Mouse (Mus musculus): ENCODE results near the gene Efhd2. TPM values are rescaled to one million over a fixed set of nuclear protein-coding genes. Genes with fewer than 3 reads are reported as not detected.

Gene Efhd2
- polyA plus RNA-seq (2014; fragmentation: Nextera tagmentation; extraction: Ambion mirVana) = 58.8 and 65.0 TPM in 2 replicates

DNA sequence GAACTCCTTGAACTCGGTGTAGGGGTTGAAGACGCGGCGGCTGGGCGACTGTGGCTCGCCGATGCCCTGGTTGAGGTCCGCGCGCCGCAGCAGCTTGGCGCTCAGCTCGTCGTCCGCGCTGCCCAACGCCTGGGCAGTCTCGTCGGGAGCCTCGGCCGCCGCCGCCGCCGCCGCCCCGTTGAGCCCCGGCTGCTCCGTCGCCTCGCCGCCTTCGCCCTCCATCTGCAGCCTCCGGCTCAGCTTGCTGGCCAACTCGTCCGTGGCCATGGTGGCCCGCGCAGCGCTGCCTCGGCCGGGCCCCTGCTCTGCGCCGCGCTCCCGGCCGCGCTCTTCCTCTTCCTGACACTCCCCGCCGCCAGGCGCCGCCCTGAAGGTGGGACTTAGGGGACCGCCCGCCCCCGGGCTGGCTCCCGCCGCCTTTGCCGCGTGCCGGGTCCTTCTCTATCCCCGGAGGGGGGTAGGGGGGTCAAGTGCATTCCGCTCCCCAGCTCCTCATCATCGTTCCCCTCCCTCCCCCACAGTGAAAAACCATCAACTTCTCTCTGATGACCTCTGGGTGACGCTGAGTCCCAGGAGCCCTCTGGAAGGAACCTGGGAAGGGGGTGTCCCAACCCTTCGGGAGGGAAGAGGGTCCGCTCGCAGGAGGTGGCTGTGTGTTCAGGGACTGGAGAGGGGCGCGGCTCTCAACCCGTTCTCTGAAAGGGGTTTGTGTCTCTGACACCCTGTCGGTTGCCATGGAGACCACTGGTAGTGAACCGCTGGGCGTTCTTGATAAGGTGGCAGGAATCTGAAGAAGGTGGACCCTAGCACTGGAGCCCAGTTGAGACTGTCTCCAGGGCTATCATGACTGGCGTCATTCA is at the start of gene Efhd2:
Gene Efhd2 (minus strand): TSS at position 320 of the 860 bp plus-strand sequence.
- no peaks in the 10 kb centered on the region for H3K9me3 ChIP-seq (ENCODE audit: control insufficient read depth, low read depth, low read length)
- H3K4me2 ChIP-seq (replicated peaks; ENCODE audit: low read depth, low read length) = peak within 1 kb of the TSS; percentile 68
- H3K4me3 ChIP-seq (ENCODE audit: low read depth, low read length) = peak within 1 kb of the TSS; percentile 87
- peaks cover 6% of the 10 kb centered on the region; the same call in 1 of the 2 replicates for H3K36me3 ChIP-seq (ENCODE audit: control insufficient read depth, insufficient read depth, low read length)
- peak within 1 kb of the TSS; percentile 44; the same call in 1 of the 2 replicates for H3K27ac ChIP-seq (ENCODE audit: low read length)
- peaks cover 39% of the 10 kb centered on the region for H3K4me1 ChIP-seq (ENCODE audit: control insufficient read depth, insufficient read depth, low read length)
- under 1% methylated on average over 59 of the region's 73 CpGs for WGBS
- no peaks in the 10 kb centered on the region for H3K27me3 ChIP-seq (ENCODE audit: control insufficient read depth, insufficient read depth, low read length)
- ATAC-seq (ENCODE audit: insufficient number of reproducible peaks, insufficient read depth, low FRiP score, low read depth) = peak; percentile 86
- peak within 1 kb of the TSS; percentile 68 for H3K9ac ChIP-seq (replicated peaks; ENCODE audit: low read depth, low read length)

DNA sequence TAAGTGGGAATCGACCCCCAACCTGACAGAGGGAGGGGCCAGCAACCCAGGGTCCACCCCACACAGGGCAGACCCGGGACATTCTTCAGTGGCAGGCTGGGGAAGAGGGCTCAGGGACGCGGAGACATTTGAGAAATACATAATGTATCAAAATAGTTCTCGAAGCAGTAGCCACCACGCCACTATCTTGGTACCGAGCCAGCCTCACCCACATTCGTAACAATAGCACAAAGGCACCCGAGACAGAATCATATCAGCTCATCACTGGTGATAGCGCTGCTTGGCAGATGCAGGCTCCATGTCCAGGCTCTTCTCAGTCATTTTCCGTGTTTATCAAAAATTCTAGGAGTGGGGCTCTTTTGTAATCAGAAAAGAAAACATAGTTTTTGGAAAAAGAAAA is 49.2 kb upstream of the Efhd2 start:
- H3K27me3 ChIP-seq (ENCODE audit: control insufficient read depth, insufficient read depth, low read length) = no peaks in the 10 kb centered on the region
- H3K27ac ChIP-seq (ENCODE audit: low read length) = no peak overlapping the region
- H3K9ac ChIP-seq (replicated peaks; ENCODE audit: low read depth, low read length) = no peak overlapping the region
- H3K9me3 ChIP-seq (ENCODE audit: control insufficient read depth, low read depth, low read length) = no peaks in the 10 kb centered on the region
- WGBS = 70% methylated on average over 11 of the region's 11 CpGs
- no peak overlapping the region for H3K4me2 ChIP-seq (replicated peaks; ENCODE audit: low read depth, low read length)
- no peak for ATAC-seq (ENCODE audit: insufficient number of reproducible peaks, insufficient read depth, low FRiP score, low read depth)
- H3K36me3 ChIP-seq (ENCODE audit: control insufficient read depth, insufficient read depth, low read length) = no peaks in the 10 kb centered on the region
- H3K4me3 ChIP-seq (ENCODE audit: low read depth, low read length) = no peak overlapping the region
- peaks cover 9% of the 10 kb centered on the region for H3K4me1 ChIP-seq (ENCODE audit: control insufficient read depth, insufficient read depth, low read length)

DNA sequence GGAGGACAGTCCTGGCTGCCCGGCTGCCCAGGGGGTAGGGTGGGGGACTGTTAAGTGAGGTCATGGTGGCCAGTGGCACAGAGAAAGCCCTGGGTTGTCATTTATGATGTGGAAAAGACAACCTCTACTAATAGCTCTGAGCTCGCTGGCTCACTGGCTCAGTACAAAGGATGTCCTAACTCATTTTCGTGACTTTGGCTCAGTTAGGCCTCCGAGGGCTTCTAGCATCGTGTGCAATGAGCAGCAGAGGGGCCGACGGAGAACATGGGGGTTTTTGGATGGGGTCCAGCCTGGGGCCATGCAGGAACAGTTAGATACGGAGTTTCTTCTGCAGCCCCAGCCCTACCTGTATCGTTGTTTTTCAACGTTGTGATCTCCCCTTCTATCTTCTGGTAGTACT is 45.7 kb upstream of the Efhd2 start:
- 84% methylated on average over 10 of the region's 10 CpGs for WGBS
- H3K27ac ChIP-seq (ENCODE audit: low read length) = no peak overlapping the region

DNA sequence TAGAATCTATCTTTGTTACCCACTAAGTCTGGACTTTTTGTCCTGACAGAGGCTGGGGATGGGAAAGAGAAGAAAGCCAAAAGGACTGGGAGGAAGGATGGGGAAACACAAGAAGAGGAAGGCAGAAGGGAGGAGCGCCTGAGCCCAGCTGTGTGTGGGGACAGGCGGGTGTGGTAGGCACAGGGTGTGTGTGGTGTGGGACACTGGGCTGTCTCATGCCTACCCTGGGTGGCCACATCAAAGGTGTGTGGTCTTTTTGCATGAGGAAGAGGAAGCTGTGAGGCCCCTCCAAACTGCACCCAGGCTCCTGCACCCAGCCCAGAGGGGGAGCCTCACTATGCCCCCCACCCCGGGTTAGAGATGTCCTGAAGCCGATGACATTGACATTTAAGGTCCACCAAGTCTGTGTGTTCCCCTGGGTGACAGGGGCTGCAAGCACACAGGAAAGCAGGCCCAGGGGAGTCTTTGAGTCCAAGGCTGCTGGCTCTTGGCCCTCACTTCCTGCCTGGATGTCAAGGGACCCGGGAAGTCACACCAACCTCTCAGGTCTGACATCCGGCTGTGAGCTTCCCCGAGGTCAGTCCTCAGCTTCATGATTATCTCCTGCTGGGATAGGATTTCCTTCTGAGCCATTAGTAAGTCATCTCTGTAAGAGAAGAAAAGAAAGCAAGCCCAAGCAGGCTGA is 43.2 kb upstream of the Efhd2 start:
- H3K4me2 ChIP-seq (replicated peaks; ENCODE audit: low read depth, low read length) = no peak overlapping the region
- no peak overlapping the region for H3K4me3 ChIP-seq (ENCODE audit: low read depth, low read length)
- H3K27ac ChIP-seq (ENCODE audit: low read length) = no peak overlapping the region
- H3K9ac ChIP-seq (replicated peaks; ENCODE audit: low read depth, low read length) = no peak overlapping the region
- no peaks in the 10 kb centered on the region for H3K36me3 ChIP-seq (ENCODE audit: control insufficient read depth, insufficient read depth, low read length)
- H3K9me3 ChIP-seq (ENCODE audit: control insufficient read depth, low read depth, low read length) = no peaks in the 10 kb centered on the region
- H3K4me1 ChIP-seq (ENCODE audit: control insufficient read depth, insufficient read depth, low read length) = peaks cover 20% of the 10 kb centered on the region
- no peak for ATAC-seq (ENCODE audit: insufficient number of reproducible peaks, insufficient read depth, low FRiP score, low read depth)
- H3K27me3 ChIP-seq (ENCODE audit: control insufficient read depth, insufficient read depth, low read length) = no peaks in the 10 kb centered on the region
- 59% methylated on average over 7 of the region's 7 CpGs for WGBS

More for the DNA sequence above, 45.7 kb upstream of the Efhd2 start:
- Histone ChIP-seq H3K36me3 (ENCODE audit: control insufficient read depth, insufficient read depth, low read length) (no peaks in the 10 kb centered on the region), H3K4me1 (ENCODE audit: control insufficient read depth, insufficient read depth, low read length) (peaks cover 10% of the 10 kb centered on the region), H3K27me3 (ENCODE audit: control insufficient read depth, insufficient read depth, low read length) (no peaks in the 10 kb centered on the region), H3K4me3 (ENCODE audit: low read depth, low read length) (no peak overlapping the region), H3K4me2 (replicated peaks; ENCODE audit: low read depth, low read length) (no peak overlapping the region), H3K9ac (replicated peaks; ENCODE audit: low read depth, low read length) (no peak overlapping the region), H3K9me3 (ENCODE audit: control insufficient read depth, low read depth, low read length) (no peaks in the 10 kb centered on the region)
- no peak for ATAC-seq (ENCODE audit: insufficient number of reproducible peaks, insufficient read depth, low FRiP score, low read depth)

DNA sequence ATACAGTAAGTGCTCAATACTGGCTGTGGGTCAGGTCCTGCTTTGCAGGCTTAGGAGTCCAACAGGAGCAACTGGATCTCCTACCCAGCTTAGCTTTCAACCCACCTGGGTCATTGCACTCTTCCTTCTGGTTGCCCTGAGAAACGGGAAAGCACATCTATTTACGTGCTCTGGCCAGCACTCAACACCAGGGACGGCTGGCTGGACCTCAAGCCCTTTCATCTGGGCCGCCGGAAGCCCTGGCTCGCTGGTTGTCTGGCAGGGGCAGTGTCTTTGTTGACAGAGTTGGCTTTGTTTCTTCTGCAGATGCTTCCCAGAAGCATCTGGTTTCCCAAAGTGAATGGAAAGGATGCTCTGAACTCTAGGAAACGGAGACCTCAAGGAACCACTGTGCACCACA is 39.3 kb upstream of the Efhd2 start:
- Histone ChIP-seq H3K4me1 (ENCODE audit: control insufficient read depth, insufficient read depth, low read length) (peaks cover 14% of the 10 kb centered on the region; the same call in 1 of the 2 replicates), H3K9ac (replicated peaks; ENCODE audit: low read depth, low read length) (no peak overlapping the region), H3K27ac (ENCODE audit: low read length) (0 out of 2 replicates have a peak overlapping the region, but pooled peaks have one; percentile 35), H3K4me3 (ENCODE audit: low read depth, low read length) (no peak overlapping the region), H3K4me2 (replicated peaks; ENCODE audit: low read depth, low read length) (no peak overlapping the region), H3K36me3 (ENCODE audit: control insufficient read depth, insufficient read depth, low read length) (no peaks in the 10 kb centered on the region), H3K27me3 (ENCODE audit: control insufficient read depth, insufficient read depth, low read length) (no peaks in the 10 kb centered on the region), H3K9me3 (ENCODE audit: control insufficient read depth, low read depth, low read length) (no peaks in the 10 kb centered on the region)
- no peak for ATAC-seq (ENCODE audit: insufficient number of reproducible peaks, insufficient read depth, low FRiP score, low read depth)
- WGBS = 46% methylated on average over 7 of the region's 7 CpGs

DNA sequence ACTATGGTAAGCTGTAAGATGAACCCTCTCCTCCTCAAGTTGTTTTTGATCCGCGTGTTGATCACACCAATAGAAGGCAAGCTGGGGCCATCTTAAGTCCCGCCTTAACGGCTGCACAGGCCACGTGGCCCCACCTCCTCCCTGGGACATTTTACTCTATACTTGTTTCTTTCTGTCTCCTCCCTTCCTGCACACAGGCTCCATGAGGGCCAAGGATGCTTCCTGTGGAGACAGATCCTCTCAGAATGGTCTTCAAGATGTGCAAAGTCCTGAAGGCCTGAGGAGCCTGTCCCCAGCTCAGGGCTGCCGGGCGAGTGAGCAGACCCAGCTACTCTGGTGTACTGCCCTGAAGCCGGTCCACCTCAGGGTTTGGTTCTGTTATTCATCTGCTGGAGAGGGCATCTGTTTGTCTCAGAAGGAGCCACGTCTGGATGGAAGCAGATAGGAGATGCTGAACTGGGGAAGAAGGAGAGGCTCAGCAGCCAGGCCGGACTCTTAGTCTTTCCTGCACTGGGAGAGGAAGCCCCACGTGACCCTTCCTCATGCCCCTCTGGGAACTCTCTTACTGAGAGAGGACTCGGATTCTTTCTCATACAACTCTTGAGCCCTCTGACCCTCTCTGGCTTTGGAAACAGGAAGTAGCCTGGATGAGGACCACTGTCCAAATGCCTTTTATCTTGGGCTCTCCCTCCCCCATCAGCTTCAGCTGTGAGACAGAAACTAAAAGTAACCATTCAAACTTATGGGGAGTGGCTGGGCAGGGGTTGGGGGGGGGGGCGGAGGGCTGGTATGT is 38.7 kb upstream of the Efhd2 start:
- WGBS = 67% methylated on average over 13 of the region's 13 CpGs
- H3K36me3 ChIP-seq (ENCODE audit: control insufficient read depth, insufficient read depth, low read length) = no peaks in the 10 kb centered on the region
- H3K4me2 ChIP-seq (replicated peaks; ENCODE audit: low read depth, low read length) = no peak overlapping the region
- peak; percentile 35; the same call in 1 of the 2 replicates for ATAC-seq (ENCODE audit: insufficient number of reproducible peaks, insufficient read depth, low FRiP score, low read depth)
- no peaks in the 10 kb centered on the region for H3K9me3 ChIP-seq (ENCODE audit: control insufficient read depth, low read depth, low read length)
- H3K4me3 ChIP-seq (ENCODE audit: low read depth, low read length) = no peak overlapping the region
- H3K27ac ChIP-seq (ENCODE audit: low read length) = peak overlapping the region; percentile 76
- no peak overlapping the region for H3K9ac ChIP-seq (replicated peaks; ENCODE audit: low read depth, low read length)
- H3K4me1 ChIP-seq (ENCODE audit: control insufficient read depth, insufficient read depth, low read length) = peaks cover 14% of the 10 kb centered on the region; the same call in 1 of the 2 replicates
- H3K27me3 ChIP-seq (ENCODE audit: control insufficient read depth, insufficient read depth, low read length) = no peaks in the 10 kb centered on the region

DNA sequence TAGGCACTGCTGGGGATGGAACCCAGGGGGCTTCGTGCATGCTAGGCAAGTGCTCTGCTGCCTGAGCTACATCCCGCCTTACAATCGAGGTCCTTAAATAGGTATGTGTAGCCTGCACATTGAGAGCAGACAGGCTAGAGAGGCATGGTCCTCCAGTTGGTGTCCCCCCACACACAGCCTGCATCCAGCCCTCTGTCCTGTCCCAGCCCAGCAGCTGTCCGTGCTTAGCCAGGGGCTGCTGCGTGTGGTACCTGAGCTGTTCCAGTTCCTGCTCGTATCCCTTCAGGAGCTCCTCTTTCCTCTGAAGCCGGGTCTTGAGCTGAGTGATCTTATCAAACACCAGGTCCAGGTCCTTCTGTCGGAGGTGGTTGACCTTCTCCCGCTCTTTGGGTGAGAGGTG is 30.0 kb upstream of the Efhd2 start:
- H3K9ac ChIP-seq (replicated peaks; ENCODE audit: low read depth, low read length) = no peak overlapping the region
- H3K4me2 ChIP-seq (replicated peaks; ENCODE audit: low read depth, low read length) = no peak overlapping the region
- no peak overlapping the region for H3K4me3 ChIP-seq (ENCODE audit: low read depth, low read length)
- H3K27ac ChIP-seq (ENCODE audit: low read length) = no peak overlapping the region
- ATAC-seq (ENCODE audit: insufficient number of reproducible peaks, insufficient read depth, low FRiP score, low read depth) = no peak
- H3K9me3 ChIP-seq (ENCODE audit: control insufficient read depth, low read depth, low read length) = no peaks in the 10 kb centered on the region
- WGBS = 79% methylated on average over 9 of the region's 9 CpGs
- peaks cover 12% of the 10 kb centered on the region; the same call in 1 of the 2 replicates for H3K4me1 ChIP-seq (ENCODE audit: control insufficient read depth, insufficient read depth, low read length)
- H3K27me3 ChIP-seq (ENCODE audit: control insufficient read depth, insufficient read depth, low read length) = no peaks in the 10 kb centered on the region
- no peaks in the 10 kb centered on the region for H3K36me3 ChIP-seq (ENCODE audit: control insufficient read depth, insufficient read depth, low read length)

DNA sequence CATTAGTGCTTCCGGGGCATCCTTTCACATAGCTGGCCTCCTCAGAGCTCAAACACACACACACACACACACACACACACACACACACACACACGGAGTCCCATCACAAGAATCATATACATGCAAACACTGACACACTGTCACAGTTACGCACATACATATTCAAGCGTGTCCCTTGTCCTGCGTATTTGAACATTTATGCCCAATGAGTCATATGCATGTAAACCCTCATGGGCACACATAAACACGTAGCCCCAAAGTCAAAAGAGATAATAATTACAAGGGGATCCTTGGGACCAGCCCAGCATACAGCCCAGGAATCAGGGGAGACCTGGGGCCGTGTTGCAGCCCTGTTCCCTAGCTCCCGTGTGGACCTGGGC is 27.7 kb upstream of the Efhd2 start:
- H3K9me3 ChIP-seq (ENCODE audit: control insufficient read depth, low read depth, low read length) = no peaks in the 10 kb centered on the region
- 83% methylated on average over 8 of the region's 8 CpGs for WGBS
- H3K4me2 ChIP-seq (replicated peaks; ENCODE audit: low read depth, low read length) = no peak overlapping the region
- H3K4me3 ChIP-seq (ENCODE audit: low read depth, low read length) = no peak overlapping the region
- no peak for ATAC-seq (ENCODE audit: insufficient number of reproducible peaks, insufficient read depth, low FRiP score, low read depth)
- no peaks in the 10 kb centered on the region for H3K27me3 ChIP-seq (ENCODE audit: control insufficient read depth, insufficient read depth, low read length)
- H3K4me1 ChIP-seq (ENCODE audit: control insufficient read depth, insufficient read depth, low read length) = peaks cover 26% of the 10 kb centered on the region; the same call in 1 of the 2 replicates
- H3K9ac ChIP-seq (replicated peaks; ENCODE audit: low read depth, low read length) = no peak overlapping the region
- no peak overlapping the region for H3K27ac ChIP-seq (ENCODE audit: low read length)
- H3K36me3 ChIP-seq (ENCODE audit: control insufficient read depth, insufficient read depth, low read length) = no peaks in the 10 kb centered on the region

Measured in stomach, embryonic 14.5 days (tissue).